Mouse (Mus musculus) lung, adult 2 months (tissue): Measurements from ENCODE around the gene Hspa12a.

Source experiments
- CTCF ChIP-seq: fragments of 200-500 bp; IDR thresholded peaks from 2 replicates; pipeline ENCODE4 v1.5.1; 2011; ENCODE audit warnings: mild to moderate bottlenecking, low read length, control low read depth; ENCODE audit not compliant: insufficient read depth
- POLR2A ChIP-seq: fragments of 200-500 bp; IDR thresholded peaks from 2 replicates; pipeline ENCODE4 v1.6.1; 2011; ENCODE audit warnings: low read depth, mild to moderate bottlenecking, control low read depth, low read length, borderline replicate concordance; ENCODE audit errors: extremely low read depth

DNA sequence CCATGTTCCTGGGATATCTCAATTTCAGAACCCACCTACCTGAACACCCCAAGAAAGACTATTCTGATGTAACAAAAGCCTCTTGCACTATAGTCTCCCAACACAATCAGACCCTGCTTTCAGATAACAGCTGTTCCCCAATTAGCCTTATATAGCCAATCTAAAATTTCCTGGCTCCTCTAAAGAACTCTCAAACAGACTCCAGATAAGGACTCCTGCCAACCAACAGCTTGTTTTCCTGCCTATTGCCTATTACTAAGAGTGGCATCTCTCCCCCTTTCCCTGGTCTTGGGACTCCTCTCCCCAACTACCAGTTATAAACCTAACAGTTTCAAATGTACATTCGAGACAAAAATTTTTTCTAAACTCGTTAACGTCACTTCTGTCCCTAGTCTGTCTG lies 8.1 kb upstream of the Hspa12a start:
- TF ChIP-seq CTCF = no peak
- no peak for TF ChIP-seq POLR2A
